Mouse (Mus musculus) ES-E14 (cell line): ENCODE results near the gene Agap2. TPM values are rescaled to one million over a fixed set of nuclear protein-coding genes. Genes with fewer than 3 reads are reported as not detected.

ENCODE experiments used
- DNase-seq: peaks from one replicate; pipeline ENCODE4 v3.0.0-alpha.2; 2013; ENCODE audit warnings: low read depth, low spot score
- H3K27ac ChIP-seq: 2 replicates; pipeline ENCODE4 v1.5.1; 2012; ENCODE audit warnings: low read depth, mild to moderate bottlenecking, low read length, moderate library complexity, mixed read lengths; ENCODE audit not compliant: poor library complexity, insufficient read depth, severe bottlenecking
- H3K36me3 ChIP-seq: 2 replicates; pipeline ENCODE4 v1.6.1; 2012; ENCODE audit warnings: mild to moderate bottlenecking, low read length, moderate library complexity, mixed read lengths; ENCODE audit not compliant: control insufficient read depth, poor library complexity, insufficient read depth, severe bottlenecking
- H3K4me1 ChIP-seq, 2 experiments: fragments of 150-350 bp in 1 of 2; sonication (generic) in 1 of 2; 2 replicates each; pipeline ENCODE4 v1.6.1; 2012; ENCODE audit warnings: low read length in 2 of 2, mild to moderate bottlenecking in 1 of 2, mixed read lengths in 1 of 2; ENCODE audit not compliant: control insufficient read depth in 2 of 2, insufficient read depth in 2 of 2, poor library complexity in 1 of 2
- H3K4me3 ChIP-seq, 2 experiments: fragments of 150-350 bp in 1 of 2; sonication (generic) in 1 of 2; 2 replicates each; pipeline ENCODE4 v1.5.1; 2012; ENCODE audit warnings: low read length in 2 of 2, low read depth in 1 of 2, mild to moderate bottlenecking in 1 of 2, mixed read lengths in 1 of 2; ENCODE audit not compliant: insufficient read depth in 1 of 2, poor library complexity in 1 of 2, severe bottlenecking in 1 of 2
- H3K9ac ChIP-seq: 2 replicates; pipeline ENCODE4 v1.6.1; 2012; ENCODE audit warnings: low read depth, mild to moderate bottlenecking, low read length, mixed read lengths; ENCODE audit not compliant: poor library complexity, insufficient read depth, severe bottlenecking
- H3K9me3 ChIP-seq: fragments of 150-350 bp; sonication (generic); 2 replicates; pipeline ENCODE4 v1.6.1; 2012; ENCODE audit warnings: low read depth, mild to moderate bottlenecking, low read length; ENCODE audit not compliant: control insufficient read depth, insufficient read depth
- CHD2 ChIP-seq: IDR thresholded peaks from 2 replicates; pipeline ENCODE4 v1.6.1; 2014; ENCODE audit warnings: mild to moderate bottlenecking, low read depth, low read length, inconsistent platforms
- HCFC1 ChIP-seq: IDR thresholded peaks from 2 replicates; pipeline ENCODE4 v1.6.1; 2012; ENCODE audit warnings: low read length, inconsistent platforms, borderline replicate concordance; ENCODE audit not compliant: insufficient read depth
- MAFK ChIP-seq: IDR thresholded peaks from 2 replicates; pipeline ENCODE4 v1.6.1; 2014; ENCODE audit warnings: mild to moderate bottlenecking, low read depth, low read length, inconsistent platforms; ENCODE audit not compliant: insufficient read depth
- ZC3H11A ChIP-seq: IDR thresholded peaks from 2 replicates; pipeline ENCODE4 v1.6.1; 2012; ENCODE audit warnings: low read depth, mild to moderate bottlenecking, inconsistent platforms, low read length, borderline replicate concordance
- ZNF384 ChIP-seq: IDR thresholded peaks from 2 replicates; pipeline ENCODE4 v1.6.1; 2012; ENCODE audit warnings: low read depth, low read length, inconsistent platforms
- in situ Hi-C, 2 experiments: fragments of 600-800 bp; cut with MboI; formaldehyde crosslinking; loops; one replicate each; pipeline ENCODE4 v1.15.1; 2025; ENCODE audit warnings: low sequenced_read_pairs in 2 of 2, inconsistent platforms in 1 of 2; ENCODE audit not compliant: unreplicated experiment in 2 of 2
- total RNA-seq: library from RNA; depleted of rRNA; stranded (reverse); fragments of 300-350 nt; gene quantifications from 2 replicates; pipeline ENCODE4 v1.2.3, GENCODE M21; 2012

Gene Agap2
- total RNA-seq, 1 experiment, result 1.4 TPM

- TF ChIP-seq ZNF384 (no peak), ZC3H11A (no peak), CHD2 (no peak), HCFC1 (no peak), MAFK (no peak)
- Histone ChIP-seq H3K36me3 (no peaks in the 10 kb centered on the region), H3K4me3 (no peak overlapping the region), H3K27ac (no peak overlapping the region), H3K4me1 (peaks cover 3 to 23% of the 10 kb centered on the region in 2 experiments), H3K9ac (no peak overlapping the region), H3K9me3 (no peaks in the 10 kb centered on the region)
- in situ Hi-C loops, result no loop called here
- no peak for DNase-seq
These were observed 37.4 kb upstream of the Agap2 start for GRCm38 (mm10) chr10:127037641-127038040.

DNA sequence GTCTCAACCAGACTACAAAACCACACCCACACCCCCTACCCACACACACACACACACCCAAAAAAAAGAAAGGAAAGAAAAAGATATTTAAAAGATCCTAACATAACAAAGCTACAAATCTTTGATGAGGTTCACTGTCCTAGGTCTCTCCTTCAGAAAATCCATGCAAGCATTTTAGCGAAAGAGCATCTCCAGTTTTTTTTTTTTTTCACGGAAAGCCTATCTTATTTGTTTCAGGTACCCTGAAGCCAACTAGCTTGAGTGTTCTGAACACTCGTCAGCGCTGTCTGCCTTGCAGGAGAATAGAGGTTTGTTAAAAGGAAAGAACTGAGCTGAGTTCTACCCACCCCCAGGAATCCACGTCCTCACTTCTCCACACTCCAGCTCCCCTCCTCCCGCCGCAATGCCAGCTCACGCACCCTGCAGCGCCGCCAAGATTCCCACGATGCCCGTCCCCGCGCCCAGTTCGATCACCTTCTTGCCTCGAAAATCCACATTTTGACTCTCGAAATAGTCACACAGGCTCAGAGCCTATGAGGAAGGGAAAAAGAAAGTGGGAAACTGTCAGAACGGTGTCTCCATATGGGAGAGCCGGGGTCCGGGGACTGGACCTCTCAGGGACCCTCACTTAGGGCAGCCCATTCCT, 34.4 kb upstream of the Agap2 start:
- peak; percentile 93 for TF ChIP-seq ZNF384
- TF ChIP-seq HCFC1, result no peak
- in situ Hi-C loops, result no loop called here
- H3K4me3 ChIP-seq, result peak overlapping the region; percentile 87 to 96
- peak overlapping the region; percentile 66 for H3K9ac ChIP-seq
- no peak for DNase-seq
- no peak overlapping the region for H3K27ac ChIP-seq
- peaks cover 3 to 18% of the 10 kb centered on the region in 2 experiments for H3K4me1 ChIP-seq
- H3K9me3 ChIP-seq, result no peaks in the 10 kb centered on the region
- H3K36me3 ChIP-seq, result peaks cover 16% of the 10 kb centered on the region

DNA sequence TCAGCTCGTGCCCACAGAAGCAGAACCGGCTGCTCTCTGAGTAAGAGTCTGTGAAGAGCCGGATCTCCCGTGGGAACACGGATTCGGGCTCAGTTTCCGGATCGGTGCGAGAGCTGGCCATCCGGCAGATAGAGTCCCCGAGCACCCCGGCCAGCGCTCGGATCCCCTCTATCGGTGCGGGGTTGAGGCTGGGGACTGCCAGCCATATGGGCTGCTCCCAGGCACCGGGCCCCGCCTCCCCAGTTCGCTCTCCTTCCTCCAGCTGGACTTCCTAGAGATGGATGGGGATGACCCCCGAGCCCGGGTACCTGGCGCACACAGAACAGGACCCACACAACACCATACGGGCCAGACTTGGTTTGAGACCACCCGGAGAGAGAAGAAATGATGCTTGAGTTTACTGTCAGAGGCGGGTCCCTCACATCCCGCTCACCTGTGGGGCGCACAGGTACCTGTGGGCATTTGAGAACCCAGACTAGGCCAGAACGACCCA, 33.8 kb upstream of the Agap2 start, which contains the start of the genes Mettl1 and Eef1akmt3:
Gene Mettl1 (plus strand): TSS at position 141 of the 493 bp plus-strand sequence.
Gene Eef1akmt3 (minus strand): TSS at position 240 of the 493 bp plus-strand sequence.
- no peak for DNase-seq
- no peaks in the 10 kb centered on the region for H3K9me3 ChIP-seq
- H3K4me1 ChIP-seq, result peaks cover 3 to 18% of the 10 kb centered on the region in 2 experiments
- peak within 1 kb of the TSS; percentile 87 to 96 for H3K4me3 ChIP-seq
- peak within 1 kb of the TSS; percentile 84 for H3K27ac ChIP-seq
- peaks cover 19% of the 10 kb centered on the region for H3K36me3 ChIP-seq
- peak within 1 kb of the TSS; percentile 95 for H3K9ac ChIP-seq
- TF ChIP-seq ZNF384, result no peak; the same call in 1 of the 2 replicates
- no peak for TF ChIP-seq HCFC1
- TF ChIP-seq ZC3H11A, result no peak
- no peak for TF ChIP-seq CHD2
- no peak for TF ChIP-seq MAFK
- in situ Hi-C loops, result no loop called here

GRCm38 (mm10) chr10:127041774-127042338, 33.2 kb upstream of the Agap2 start:
- in situ Hi-C loops, result no loop called here
- Histone ChIP-seq H3K4me3 (peak overlapping the region; percentile 87 to 96), H3K4me1 (peaks cover 3 to 18% of the 10 kb centered on the region in 2 experiments), H3K36me3 (peaks cover 19% of the 10 kb centered on the region), H3K27ac (peak overlapping the region; percentile 84), H3K9ac (peak overlapping the region; percentile 95), H3K9me3 (no peaks in the 10 kb centered on the region)
- TF ChIP-seq ZNF384, result no peak
- peak; percentile 83 for TF ChIP-seq HCFC1
- peak; percentile 82 for DNase-seq
